Mouse (Mus musculus): ENCODE measurements at regions not wholly inside any gene's neighbourhood (a gene's known extent, or its start where the extent isn't known, plus 50 kb on each side); places are given as distances from the start of the nearest gene placed in this dataset.

GRCm38 (mm10) chr15:61098968-61099367 is 176.2 kb upstream of the A1bg start:
- TF ChIP-seq CHD1 (IDR thresholded peaks at IDR 0.05; ENCODE audit: low read depth, low read length) (no peak), MAZ (IDR thresholded peaks at IDR 0.05; ENCODE audit: low read depth, low read length) (no peak), GABPA (IDR thresholded peaks at IDR 0.05; ENCODE audit: insufficient replicate concordance, low read depth, low read length) (no peak), SIN3A (IDR thresholded peaks at IDR 0.05; ENCODE audit: low read length) (no peak), RAD21 (IDR thresholded peaks at IDR 0.05; ENCODE audit: low read depth, low read length) (no peak), ELF1 (IDR thresholded peaks at IDR 0.05; ENCODE audit: low read depth, low read length) (no peak), ETS1 (conservative IDR thresholded peaks at IDR 0.05; ENCODE audit: low read depth, low read length) (no peak), TBP (conservative IDR thresholded peaks at IDR 0.05; ENCODE audit: low read depth, low read length) (no peak), EP300 (IDR thresholded peaks at IDR 0.05; ENCODE audit: low read length) (no peak)
- dilution Hi-C loops (cut with MboI; ENCODE audit: extremely low pct_ligation_motif_present, extremely low pct_unique_long_range_greater_than_20kb, low sequenced_read_pairs), result no loop called here

DNA sequence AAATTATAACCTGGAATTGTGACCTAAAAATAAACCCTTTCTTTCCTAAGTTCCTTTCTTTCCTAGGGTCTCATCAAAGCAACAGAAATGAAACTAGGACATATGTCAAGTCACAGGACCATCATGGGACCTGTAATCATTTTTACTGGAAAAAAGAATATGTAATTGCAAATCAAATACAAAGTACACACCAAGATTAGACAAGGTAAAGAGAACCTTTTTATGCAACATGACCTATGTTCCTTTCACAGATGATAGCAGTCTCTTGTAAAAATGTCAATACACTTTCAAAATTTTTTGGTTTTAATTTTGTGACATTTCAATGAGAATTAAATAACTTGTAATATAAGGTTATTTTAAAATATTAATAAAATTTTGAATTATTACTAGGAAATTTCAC is 175.7 kb upstream of the A1bg start:
- Histone ChIP-seq H3K27ac (ENCODE audit: insufficient read depth, low read depth) (no peak overlapping the region), H3K9ac (ENCODE audit: insufficient read depth, low read depth) (no peak overlapping the region), H3K4me1 (ENCODE audit: control insufficient read depth in 1 of 2, insufficient read depth in 2 of 2) (no peaks in the 10 kb centered on the region), H3K9me3 (replicated peaks; ENCODE audit: low read length) (no peaks in the 10 kb centered on the region), H3K79me2 (replicated peaks; ENCODE audit: control insufficient read depth, extremely low read depth, insufficient read depth, poor library complexity, severe bottlenecking) (no peaks in the 10 kb centered on the region), H3K4me3 (replicated peaks in 1 of 3; ENCODE audit: low read depth in 2 of 3, low read length in 2 of 3, poor library complexity in 1 of 3) (no peak overlapping the region), H3K4me2 (ENCODE audit: insufficient read depth, low read depth, poor library complexity, severe bottlenecking) (no peak overlapping the region), H3K27me3 (replicated peaks) (no peaks in the 10 kb centered on the region), H3K36me3 (replicated peaks in 1 of 2; ENCODE audit: control insufficient read depth in 1 of 2, insufficient read depth in 1 of 2, low read length in 1 of 2) (no peaks in the 10 kb centered on the region)
- TF ChIP-seq USF2 (conservative IDR thresholded peaks at IDR 0.05; ENCODE audit: low read depth, low read length) (no peak), RCOR1 (conservative IDR thresholded peaks at IDR 0.05; ENCODE audit: low read depth, low read length) (no peak), POLR2A (IDR thresholded peaks at IDR 0.05; ENCODE audit: low read depth, low read length) (no peak), BHLHE40 (IDR thresholded peaks at IDR 0.05; ENCODE audit: low read depth, low read length) (no peak), RAD21 (IDR thresholded peaks at IDR 0.05; ENCODE audit: low read depth, low read length) (no peak), JUND (conservative IDR thresholded peaks at IDR 0.05; ENCODE audit: low read depth, low read length) (no peak), CHD2 (IDR thresholded peaks at IDR 0.05; ENCODE audit: low read length) (no peak), MYC (IDR thresholded peaks at IDR 0.05; ENCODE audit: low read depth, low read length) (no peak), ZNF384 (IDR thresholded peaks at IDR 0.05; ENCODE audit: low read depth, low read length) (no peak), POLR2AphosphoS2 (IDR thresholded peaks at IDR 0.05; ENCODE audit: low read depth, low read length) (no peak), HCFC1 (IDR thresholded peaks at IDR 0.05; ENCODE audit: low read depth, low read length) (no peak), ZKSCAN1 (IDR thresholded peaks at IDR 0.05; ENCODE audit: borderline replicate concordance, low read depth, low read length) (no peak), ZC3H11A (IDR thresholded peaks at IDR 0.05; ENCODE audit: low read depth, low read length) (no peak), TCF12 (IDR thresholded peaks at IDR 0.05; ENCODE audit: low read depth, low read length) (no peak), KAT2A (IDR thresholded peaks at IDR 0.05; ENCODE audit: insufficient replicate concordance, low read length) (no peak), SMC3 (IDR thresholded peaks at IDR 0.05; ENCODE audit: low read depth, low read length) (no peak), SIN3A (IDR thresholded peaks at IDR 0.05; ENCODE audit: low read length) (no peak), USF1 (IDR thresholded peaks at IDR 0.05; ENCODE audit: low read depth, low read length) (no peak)
- dilution Hi-C loops (cut with MboI; ENCODE audit: extremely low pct_ligation_motif_present, extremely low pct_unique_long_range_greater_than_20kb, low sequenced_read_pairs) (no loop called here), in situ Hi-C loops (cut with MboI; ENCODE audit: low pct_ligation_motif_present, low pct_unique_long_range_greater_than_20kb, low sequenced_read_pairs) (no loop called here)
- no peak for DNase-seq (ENCODE audit: extremely low read depth)

More at GRCm38 (mm10) chr15:61098968-61099367, 176.2 kb upstream of the A1bg start:
- H3K4me3 ChIP-seq (replicated peaks in 1 of 3; ENCODE audit: low read depth in 2 of 3, low read length in 2 of 3, poor library complexity in 1 of 3), result no peak overlapping the region
- no peak for DNase-seq (ENCODE audit: extremely low read depth)
- H3K27ac ChIP-seq (ENCODE audit: insufficient read depth, low read depth), result no peak overlapping the region
- no peaks in the 10 kb centered on the region for H3K36me3 ChIP-seq (replicated peaks in 1 of 2; ENCODE audit: control insufficient read depth in 1 of 2, insufficient read depth in 1 of 2, low read length in 1 of 2)
- no peaks in the 10 kb centered on the region; the same call in 1 of the 2 replicates for H3K79me2 ChIP-seq (replicated peaks; ENCODE audit: control insufficient read depth, extremely low read depth, insufficient read depth, poor library complexity, severe bottlenecking)
- H3K4me2 ChIP-seq (ENCODE audit: insufficient read depth, low read depth, poor library complexity, severe bottlenecking), result no peak overlapping the region
- in situ Hi-C loops (cut with MboI; ENCODE audit: low pct_ligation_motif_present, low pct_unique_long_range_greater_than_20kb, low sequenced_read_pairs), result no loop called here
- H3K27me3 ChIP-seq (replicated peaks), result no peaks in the 10 kb centered on the region
- H3K9me3 ChIP-seq (replicated peaks; ENCODE audit: low read length), result no peaks in the 10 kb centered on the region
- H3K9ac ChIP-seq (ENCODE audit: insufficient read depth, low read depth), result no peak overlapping the region
- H3K4me1 ChIP-seq (ENCODE audit: control insufficient read depth in 1 of 2, insufficient read depth in 2 of 2), result no peaks in the 10 kb centered on the region

Measured in CH12.LX (cell line).